Mouse (Mus musculus): ENCODE results near the gene 2010106E10Rik. TPM values are rescaled to one million over a fixed set of nuclear protein-coding genes. Genes with fewer than 3 reads are reported as not detected.

The 2010106E10Rik gene
- not detected in 2 replicates for polyA plus RNA-seq (2012)

DNA sequence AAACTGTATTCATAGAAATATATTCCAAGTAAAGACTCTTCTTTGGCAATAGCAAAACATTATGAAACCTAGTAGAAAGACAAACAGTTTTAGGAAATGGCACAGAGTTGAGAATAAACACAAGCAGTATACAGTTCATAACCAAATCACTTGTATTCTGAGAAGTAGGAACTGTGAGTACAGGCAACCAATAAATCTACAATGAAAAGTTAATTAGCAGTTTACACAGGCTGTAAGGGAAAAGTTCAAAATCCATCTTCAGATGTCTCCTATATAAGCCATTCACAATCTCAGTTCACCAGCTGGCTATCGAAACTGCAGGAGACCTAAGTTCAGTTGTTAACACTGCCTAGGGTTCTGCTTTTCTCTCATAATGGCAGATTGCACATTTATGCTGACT lies at the start of gene 2010106E10Rik:
Gene 2010106E10Rik, plus strand, starts transcription at position 301 of the 400 bp plus-strand sequence.
- no peak for TF ChIP-seq GATA1 (IDR thresholded peaks at IDR 0.05; ENCODE audit: low read length)

DNA sequence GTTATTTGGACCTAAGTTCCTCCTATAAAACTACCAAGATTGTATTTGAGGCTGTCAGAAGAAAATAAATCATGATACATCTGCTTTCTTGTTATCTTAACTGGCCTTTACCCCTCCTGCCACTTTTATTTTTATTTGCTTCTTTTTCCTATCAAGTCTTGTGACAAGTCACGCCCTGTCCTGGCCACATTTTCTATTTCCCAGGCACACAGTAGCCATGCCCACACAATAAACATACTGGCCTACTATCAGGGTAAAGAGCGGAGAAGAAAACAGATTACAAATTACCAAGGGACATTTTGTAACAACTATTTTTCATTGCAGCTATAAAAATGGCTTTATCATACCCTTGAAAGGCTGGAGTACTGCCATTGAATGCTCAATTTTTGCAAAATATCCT lies 10.6 kb downstream of the 2010106E10Rik start:
- no peak for TF ChIP-seq GATA1 (IDR thresholded peaks at IDR 0.05; ENCODE audit: low read length)

GRCm38 (mm10) chrX:112524755-112525154 lies 29.7 kb downstream of the 2010106E10Rik start:
- TF ChIP-seq GATA1 (IDR thresholded peaks at IDR 0.05; ENCODE audit: low read length), result no peak

GRCm38 (mm10) chrX:112543115-112543514 lies 48.0 kb downstream of the 2010106E10Rik start:
- no peak for TF ChIP-seq GATA1 (IDR thresholded peaks at IDR 0.05; ENCODE audit: low read length)

GRCm38 (mm10) chrX:112567716-112568115 lies 72.6 kb downstream of the 2010106E10Rik start:
- TF ChIP-seq GATA1 (IDR thresholded peaks at IDR 0.05; ENCODE audit: low read length), result no peak

- no peak for TF ChIP-seq GATA1 (IDR thresholded peaks at IDR 0.05; ENCODE audit: low read length)
These were observed 105.6 kb downstream of the 2010106E10Rik start, which contains the start of gene Zfp711 for GRCm38 (mm10) chrX:112600511-112601305. Zfp711 (plus strand) TSS chrX:112600526.

DNA sequence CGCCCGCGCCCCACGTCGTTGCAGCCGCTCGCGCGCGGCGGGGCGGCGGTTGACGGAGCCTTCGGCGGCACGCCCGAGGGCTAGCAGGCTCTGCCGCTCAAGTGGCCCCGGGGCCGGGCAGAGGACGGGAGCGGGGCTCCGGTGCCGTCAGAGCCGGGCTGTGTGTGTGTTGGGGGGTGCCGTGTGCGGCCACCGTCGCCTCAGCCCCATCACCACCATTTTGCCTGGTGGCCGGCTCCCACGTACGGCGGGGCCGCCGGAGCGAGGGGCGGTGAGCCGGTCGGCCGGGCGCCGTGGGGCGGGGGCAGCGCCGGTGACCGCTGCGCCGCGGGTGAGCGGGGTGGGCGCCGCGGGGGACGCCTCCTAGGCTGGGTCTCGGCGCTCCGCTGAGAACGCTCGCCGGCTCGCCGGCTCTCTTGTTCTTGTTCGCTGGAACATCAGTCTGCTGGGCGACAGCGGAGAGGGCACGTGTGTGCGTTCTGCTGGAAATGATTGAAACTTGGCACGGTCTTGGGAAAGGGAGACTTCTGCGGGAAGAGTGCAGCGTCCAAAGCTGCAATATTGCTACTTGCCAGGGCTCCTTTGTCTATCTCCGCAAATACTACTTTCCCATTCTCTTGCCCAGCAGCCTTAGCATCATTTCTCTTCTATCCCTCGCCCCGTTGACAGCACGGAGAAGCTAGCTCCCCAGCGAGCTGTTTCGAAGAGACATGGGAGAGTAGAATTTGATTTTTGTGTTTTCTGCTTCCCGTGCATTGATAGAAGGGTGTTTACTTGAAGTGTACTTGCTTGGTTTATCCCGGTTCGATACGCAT lies 106.4 kb downstream of the 2010106E10Rik start:
- no peak for TF ChIP-seq GATA1 (IDR thresholded peaks at IDR 0.05; ENCODE audit: low read length)

Other genes starting within 250 kb of the 2010106E10Rik start
- gene Apool, start 183.9 kb upstream of the 2010106E10Rik start, polyA plus RNA-seq (2012), result 0.66 and 1.2 TPM in 2 replicates
- not detected in 2 replicates for gene Satl1, start 88.5 kb upstream of the 2010106E10Rik start, polyA plus RNA-seq (2012)
- not detected in 2 replicates for gene Zfp711, start 105.3 kb downstream of the 2010106E10Rik start, polyA plus RNA-seq (2012)
- not detected in 2 replicates for gene Pof1b, start 203.4 kb downstream of the 2010106E10Rik start, polyA plus RNA-seq (2012)

Measured in G1E-ER4 (cell line).